Mouse (Mus musculus) limb, embryonic 12.5 days (tissue): Measurements from ENCODE around the gene Usp37. TPM values are rescaled to one million over a fixed set of nuclear protein-coding genes. Genes with fewer than 3 reads are reported as not detected.

Experiments
- ATAC-seq: fragments of 200-750 bp; cut with Nextera tagmentation; 2 replicates; pipeline ENCODE4 v1.8.0; 2017; ENCODE audit warnings: low read depth, moderate TSS enrichment; ENCODE audit not compliant: insufficient number of reproducible peaks, insufficient read depth, low FRiP score, low TSS enrichment
- H3K27ac ChIP-seq: fragments of 300-500 bp; sonication (generic); 2 replicates; pipeline ENCODE4 v1.5.1; 2016; ENCODE audit warnings: mild to moderate bottlenecking, moderate library complexity
- H3K27me3 ChIP-seq: fragments of 300-500 bp; sonication (generic); 2 replicates; pipeline ENCODE4 v1.6.1; 2016; ENCODE audit warnings: mild to moderate bottlenecking, moderate library complexity
- H3K36me3 ChIP-seq: fragments of 300-500 bp; sonication (generic); 2 replicates; pipeline ENCODE4 v1.6.1; 2016; ENCODE audit warnings: mild to moderate bottlenecking, moderate library complexity
- H3K4me1 ChIP-seq: fragments of 300-500 bp; sonication (generic); replicated peaks from 2 replicates; pipeline ENCODE4 v1.6.1; 2016
- H3K4me2 ChIP-seq: fragments of 300-500 bp; sonication (generic); 2 replicates; pipeline ENCODE4 v1.6.1; 2016; ENCODE audit warnings: mild to moderate bottlenecking, moderate library complexity
- H3K4me3 ChIP-seq: fragments of 300-500 bp; sonication (generic); replicated peaks from 2 replicates; pipeline ENCODE4 v1.5.1; 2016; ENCODE audit warnings: mild to moderate bottlenecking
- H3K9ac ChIP-seq: fragments of 300-500 bp; sonication (generic); replicated peaks from 2 replicates; pipeline ENCODE4 v1.6.1; 2016; ENCODE audit warnings: mild to moderate bottlenecking, moderate library complexity
- H3K9me3 ChIP-seq: fragments of 300-500 bp; sonication (generic); 2 replicates; pipeline ENCODE4 v1.6.1; 2016; ENCODE audit warnings: mild to moderate bottlenecking, moderate library complexity
- WGBS: fragments of 180-500 bp; shearing (Covaris S2); methylation state at CpG from one replicate; pipeline ENCODE4 v1.1.7; 2016; 5-methylcytosine and 5-hydroxymethylcytosine counted together
- polyA plus RNA-seq: library from polyadenylated mRNA; unstranded; fragments of >200 nt; fragmentation: Nextera tagmentation; extraction: Ambion mirVana; gene quantifications from 2 replicates; pipeline ENCODE4 v1.2.1, GENCODE M21; 2016

Usp37 gene
- polyA plus RNA-seq, 1 experiment from 2014 or later = 43.2 TPM

DNA sequence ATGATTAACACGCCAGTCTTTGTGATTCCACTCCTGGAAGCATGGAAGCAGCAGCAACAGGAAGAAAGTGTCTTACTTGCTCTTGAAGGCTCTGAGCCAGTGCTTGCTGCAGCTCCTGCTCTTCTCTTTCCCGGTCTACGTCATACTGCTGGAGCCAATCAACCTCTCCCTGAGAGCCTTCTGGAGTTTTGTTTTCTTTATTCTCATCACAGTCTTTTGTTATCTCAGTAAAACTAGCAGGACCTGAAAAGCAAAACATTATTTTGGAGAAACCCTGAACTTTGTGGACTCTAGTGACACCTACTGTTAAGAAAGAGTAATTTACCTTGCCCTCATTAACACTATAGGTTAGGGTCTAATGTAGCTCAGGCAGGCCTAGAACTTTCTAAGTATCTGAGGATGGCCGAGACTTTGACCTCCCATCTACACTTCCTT, 91.5 kb downstream of the Usp37 start:
- WGBS = 76% methylated on average over 4 of the region's 4 CpGs
- no peak overlapping the region for H3K4me2 ChIP-seq
- no peaks in the 10 kb centered on the region for H3K27me3 ChIP-seq
- H3K4me1 ChIP-seq = no peaks in the 10 kb centered on the region
- H3K9me3 ChIP-seq = no peaks in the 10 kb centered on the region
- H3K4me3 ChIP-seq = no peak overlapping the region
- H3K27ac ChIP-seq = no peak overlapping the region
- no peak overlapping the region for H3K9ac ChIP-seq
- ATAC-seq = no peak
- H3K36me3 ChIP-seq = peaks cover 88% of the 10 kb centered on the region

DNA sequence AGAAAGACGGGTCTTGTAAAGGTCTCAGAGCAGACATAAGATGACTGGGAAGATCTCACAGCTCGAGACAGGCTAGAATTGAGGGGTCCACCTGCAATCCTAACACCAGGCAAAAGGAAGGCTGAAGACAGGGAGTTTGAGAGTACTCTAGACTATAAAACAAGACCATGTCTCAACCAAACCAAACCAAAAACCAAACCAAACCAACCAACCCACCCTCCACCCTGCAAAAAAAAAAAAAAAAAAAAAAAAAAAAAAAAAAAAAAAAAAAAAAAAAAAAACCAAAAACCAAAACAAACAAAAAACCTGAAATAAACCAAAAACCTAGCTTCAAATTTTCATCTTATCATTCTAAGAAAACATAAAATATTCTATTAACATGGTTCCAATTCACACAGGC, 99.5 kb downstream of the Usp37 start:
- H3K4me2 ChIP-seq = no peak overlapping the region
- H3K9me3 ChIP-seq = no peaks in the 10 kb centered on the region
- H3K9ac ChIP-seq = no peak overlapping the region
- no peak for ATAC-seq
- no peak overlapping the region for H3K27ac ChIP-seq
- 85% methylated on average over 2 of the region's 2 CpGs for WGBS
- H3K4me1 ChIP-seq = no peaks in the 10 kb centered on the region
- no peaks in the 10 kb centered on the region for H3K27me3 ChIP-seq
- no peak overlapping the region for H3K4me3 ChIP-seq
- peaks cover 80% of the 10 kb centered on the region for H3K36me3 ChIP-seq

DNA sequence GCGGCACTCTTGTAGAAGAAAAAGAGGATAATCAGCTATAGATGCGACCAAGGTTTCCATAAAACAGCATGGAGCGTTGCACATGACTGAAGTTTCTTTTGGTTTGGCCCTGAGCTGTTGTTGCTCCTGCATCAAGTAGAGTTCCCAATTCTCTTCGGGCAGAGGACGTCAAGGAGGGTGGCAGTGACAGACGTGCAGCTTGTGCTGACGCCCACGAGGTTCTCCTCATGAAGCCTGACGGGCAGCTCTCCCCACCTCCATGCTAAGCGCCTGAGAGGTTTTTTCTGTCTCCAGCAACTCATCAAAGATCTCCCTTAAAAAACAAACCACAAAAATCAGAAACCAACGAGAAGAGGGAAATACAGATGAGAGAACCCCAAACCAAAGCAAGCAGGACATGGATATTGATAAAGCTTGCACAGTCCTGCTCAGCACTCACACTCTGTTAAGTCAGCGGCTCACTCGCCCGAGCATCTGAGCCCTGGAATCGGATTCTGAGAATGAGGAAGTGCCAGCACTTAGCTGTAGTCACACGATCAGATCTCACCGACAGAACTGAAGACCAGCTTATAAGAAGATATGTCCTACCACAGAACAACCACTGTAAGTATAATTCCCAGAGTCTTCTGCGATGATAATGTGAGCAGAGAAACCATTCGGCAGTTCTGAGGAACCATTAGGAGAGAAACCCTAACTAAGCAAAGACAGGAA, 104.8 kb downstream of the Usp37 start:
- Histone ChIP-seq H3K27me3 (no peaks in the 10 kb centered on the region), H3K4me2 (no peak overlapping the region), H3K36me3 (peaks cover 86% of the 10 kb centered on the region), H3K4me3 (no peak overlapping the region), H3K9me3 (no peaks in the 10 kb centered on the region), H3K9ac (no peak overlapping the region), H3K4me1 (no peaks in the 10 kb centered on the region), H3K27ac (no peak overlapping the region)
- ATAC-seq = no peak
- WGBS = 91% methylated on average over 19 of the region's 19 CpGs

DNA sequence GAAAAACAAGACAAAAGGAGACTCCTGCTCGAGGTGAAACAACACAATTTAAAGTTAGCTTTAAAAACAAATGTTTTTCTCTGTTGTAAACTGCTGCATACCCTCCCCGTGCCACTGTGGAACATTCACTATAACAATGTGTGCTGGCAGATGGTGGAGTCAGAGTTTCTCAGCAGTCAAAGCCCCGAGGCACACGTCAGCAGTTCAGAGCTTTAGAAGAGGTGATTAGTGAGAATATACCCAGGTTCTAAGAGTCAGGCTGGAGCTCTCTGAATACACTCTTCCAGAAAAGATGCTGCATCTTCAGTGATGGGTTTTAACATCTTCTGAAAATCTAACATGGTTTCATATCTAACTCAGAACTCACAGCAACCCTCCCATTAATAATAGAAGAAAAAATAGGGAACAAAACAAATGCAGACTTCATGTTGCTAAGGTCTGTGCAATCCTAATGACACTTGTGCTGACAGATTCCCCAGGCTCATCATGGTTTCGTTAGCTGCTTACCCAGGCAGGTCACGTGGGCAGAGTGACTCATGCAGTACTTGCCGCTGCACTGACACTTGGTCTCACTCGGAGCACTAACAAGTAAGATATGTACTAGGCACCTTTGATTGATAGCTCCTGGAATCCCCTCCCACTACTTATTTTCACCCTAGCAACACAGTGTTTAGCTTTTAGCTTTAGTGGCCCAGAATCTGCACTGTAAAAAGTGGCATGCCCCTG, 106.2 kb downstream of the Usp37 start:
- no peaks in the 10 kb centered on the region for H3K9me3 ChIP-seq
- no peak overlapping the region for H3K4me2 ChIP-seq
- H3K4me1 ChIP-seq = no peaks in the 10 kb centered on the region
- H3K27me3 ChIP-seq = no peaks in the 10 kb centered on the region
- H3K27ac ChIP-seq = no peak overlapping the region
- H3K9ac ChIP-seq = no peak overlapping the region
- 77% methylated on average over 8 of the region's 8 CpGs for WGBS
- H3K4me3 ChIP-seq = no peak overlapping the region
- H3K36me3 ChIP-seq = peaks cover 86% of the 10 kb centered on the region
- ATAC-seq = no peak

DNA sequence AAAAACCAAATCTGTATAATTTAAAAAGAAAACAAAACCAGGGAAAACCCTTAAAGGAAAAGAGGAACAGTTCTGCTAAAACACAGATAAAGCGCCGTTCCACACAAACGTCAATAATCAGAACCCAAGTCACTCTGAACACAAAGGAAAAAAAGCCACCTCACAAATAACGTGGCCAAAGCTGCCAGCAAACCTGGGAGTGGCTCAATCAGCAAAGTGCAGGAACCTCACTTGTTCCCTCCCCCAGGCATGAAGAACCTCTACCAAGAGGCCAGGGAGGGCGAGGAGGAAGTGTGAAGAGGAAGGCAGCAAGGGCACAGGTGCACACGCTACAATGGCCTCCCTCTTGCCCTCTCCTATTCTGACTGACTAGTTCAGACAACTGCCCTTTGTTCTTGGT, 108.5 kb downstream of the Usp37 start:
- Histone ChIP-seq H3K27ac (no peak overlapping the region), H3K36me3 (peaks cover 70% of the 10 kb centered on the region), H3K9me3 (no peaks in the 10 kb centered on the region), H3K4me3 (no peak overlapping the region), H3K4me2 (no peak overlapping the region), H3K27me3 (no peaks in the 10 kb centered on the region), H3K9ac (no peak overlapping the region), H3K4me1 (no peaks in the 10 kb centered on the region)
- ATAC-seq = no peak
- 92% methylated on average over 6 of the region's 6 CpGs for WGBS

DNA sequence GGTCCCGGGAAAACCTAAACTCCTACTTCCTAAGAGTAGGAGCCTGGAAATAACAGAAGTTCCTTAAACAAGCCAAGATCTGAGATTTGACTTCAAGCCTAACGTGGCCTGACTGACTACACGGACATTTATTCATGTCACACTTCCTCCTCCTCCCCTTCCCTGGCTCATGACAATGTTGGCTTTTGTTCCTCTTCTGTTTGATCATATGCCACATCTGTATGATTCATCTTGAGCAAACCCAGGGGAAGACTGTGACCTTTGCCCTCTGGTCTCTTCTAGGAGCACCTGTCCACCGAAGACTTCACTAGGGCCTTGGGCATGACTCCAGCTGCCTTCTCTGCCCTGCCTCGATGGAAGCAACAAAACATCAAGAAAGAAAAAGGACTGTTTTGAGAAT, 109.5 kb downstream of the Usp37 start:
- 74% methylated on average over 5 of the region's 5 CpGs for WGBS

DNA sequence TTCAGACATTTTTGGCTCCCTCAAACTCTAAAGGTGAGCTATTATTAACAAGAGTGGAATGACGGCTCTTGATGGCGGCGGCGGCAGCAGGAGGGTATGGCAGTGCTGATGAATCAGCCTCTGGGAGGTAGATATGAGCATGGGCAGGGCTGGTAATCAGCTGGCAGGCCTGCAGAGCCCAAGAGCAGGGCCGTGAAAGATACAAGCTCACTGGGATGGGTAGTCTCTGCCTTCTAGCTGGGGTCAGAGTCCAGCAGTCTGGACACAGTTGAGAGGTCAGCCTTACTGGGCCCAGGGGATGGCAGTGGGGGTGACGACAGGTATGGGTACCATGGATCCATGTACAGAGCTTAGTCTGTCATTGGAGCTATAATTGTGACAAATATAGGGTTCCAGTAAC, 110.9 kb downstream of the Usp37 start:
- Histone ChIP-seq H3K4me3 (no peak overlapping the region), H3K27ac (no peak overlapping the region), H3K9me3 (no peaks in the 10 kb centered on the region), H3K4me1 (no peaks in the 10 kb centered on the region), H3K36me3 (peaks cover 48% of the 10 kb centered on the region), H3K4me2 (no peak overlapping the region), H3K9ac (no peak overlapping the region), H3K27me3 (no peaks in the 10 kb centered on the region)
- ATAC-seq = no peak
- WGBS = 82% methylated on average over 6 of the region's 6 CpGs

More for the DNA sequence above, 109.5 kb downstream of the Usp37 start:
- Histone ChIP-seq H3K4me1 (no peaks in the 10 kb centered on the region), H3K4me2 (no peak overlapping the region), H3K9me3 (no peaks in the 10 kb centered on the region), H3K4me3 (no peak overlapping the region), H3K27me3 (no peaks in the 10 kb centered on the region), H3K9ac (no peak overlapping the region), H3K27ac (no peak overlapping the region), H3K36me3 (peaks cover 61% of the 10 kb centered on the region)
- ATAC-seq = no peak

DNA sequence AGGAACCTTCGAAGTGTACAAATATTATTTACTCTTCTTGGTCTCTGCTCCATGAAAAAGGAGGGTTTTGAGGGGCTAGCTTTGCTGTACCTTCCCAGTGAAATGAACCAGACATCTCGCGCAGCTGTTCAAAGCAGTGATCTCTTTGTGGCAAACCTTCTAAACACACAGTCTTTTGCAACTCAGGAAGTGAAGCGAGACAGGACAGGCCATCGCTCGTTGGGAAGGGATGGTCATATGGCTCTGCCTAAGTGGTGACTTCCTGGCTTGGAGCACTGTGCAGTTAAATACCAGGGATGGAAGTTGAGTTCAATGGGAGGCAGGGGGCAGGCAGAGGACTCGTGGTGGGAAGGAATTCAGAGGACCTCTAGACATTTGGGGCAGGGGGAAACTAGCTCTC, 118.2 kb downstream of the Usp37 start:
- Histone ChIP-seq H3K9me3 (no peaks in the 10 kb centered on the region), H3K36me3 (no peaks in the 10 kb centered on the region), H3K27me3 (no peaks in the 10 kb centered on the region), H3K4me3 (no peak overlapping the region), H3K4me1 (no peaks in the 10 kb centered on the region), H3K27ac (no peak overlapping the region), H3K9ac (no peak overlapping the region), H3K4me2 (no peak overlapping the region)
- 71% methylated on average over 7 of the region's 7 CpGs for WGBS
- no peak for ATAC-seq

DNA sequence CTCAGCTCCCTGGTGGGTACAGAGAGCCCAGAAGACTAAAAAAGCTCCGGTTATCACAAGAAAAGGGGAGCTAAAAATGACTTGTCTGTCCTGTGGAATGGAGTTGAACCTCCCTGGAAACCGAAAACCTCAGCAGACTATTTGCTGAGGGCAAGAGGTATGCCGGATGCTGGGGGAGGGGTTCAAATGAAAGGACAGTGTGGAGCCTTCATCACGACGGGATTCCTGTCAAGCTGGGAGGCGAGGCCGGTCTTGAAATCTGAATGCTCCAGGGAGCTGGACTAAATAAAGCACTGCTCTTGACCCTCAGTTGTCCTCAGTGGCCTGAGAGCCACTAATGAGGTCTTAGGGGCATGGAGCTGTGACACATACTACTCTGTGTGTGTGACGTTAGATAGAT, 120.9 kb downstream of the Usp37 start:
- no peak overlapping the region for H3K9ac ChIP-seq
- H3K4me3 ChIP-seq = no peak overlapping the region
- no peaks in the 10 kb centered on the region for H3K4me1 ChIP-seq
- no peak overlapping the region for H3K27ac ChIP-seq
- no peaks in the 10 kb centered on the region for H3K9me3 ChIP-seq
- no peak for ATAC-seq
- WGBS = 51% methylated on average over 8 of the region's 8 CpGs
- H3K27me3 ChIP-seq = no peaks in the 10 kb centered on the region
- no peaks in the 10 kb centered on the region for H3K36me3 ChIP-seq
- no peak overlapping the region for H3K4me2 ChIP-seq

DNA sequence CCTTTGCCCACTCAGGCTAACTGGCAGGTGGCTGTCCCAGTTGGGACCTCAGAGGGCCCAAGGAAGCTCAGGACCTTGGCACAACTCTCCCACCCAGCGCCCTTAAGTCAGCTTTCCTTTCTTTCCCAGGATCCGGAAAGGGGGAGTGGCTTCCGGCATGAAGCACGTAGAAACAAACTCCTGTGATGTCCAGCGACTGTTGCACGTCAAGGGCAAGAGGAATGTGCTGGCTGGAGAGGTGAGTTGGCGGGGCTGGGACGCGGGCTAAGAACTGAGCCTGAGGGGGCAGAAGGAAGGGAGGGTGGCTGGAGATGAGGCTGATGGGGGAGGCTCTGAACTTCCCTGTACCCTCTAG, 124.7 kb downstream of the Usp37 start:
- no peaks in the 10 kb centered on the region for H3K9me3 ChIP-seq
- no peaks in the 10 kb centered on the region for H3K4me1 ChIP-seq
- H3K4me3 ChIP-seq = no peak overlapping the region
- H3K36me3 ChIP-seq = no peaks in the 10 kb centered on the region
- no peak overlapping the region for H3K4me2 ChIP-seq
- H3K9ac ChIP-seq = no peak overlapping the region
- H3K27me3 ChIP-seq = no peaks in the 10 kb centered on the region
- no peak for ATAC-seq
- no peak overlapping the region for H3K27ac ChIP-seq
- WGBS = 68% methylated on average over 9 of the region's 9 CpGs

DNA sequence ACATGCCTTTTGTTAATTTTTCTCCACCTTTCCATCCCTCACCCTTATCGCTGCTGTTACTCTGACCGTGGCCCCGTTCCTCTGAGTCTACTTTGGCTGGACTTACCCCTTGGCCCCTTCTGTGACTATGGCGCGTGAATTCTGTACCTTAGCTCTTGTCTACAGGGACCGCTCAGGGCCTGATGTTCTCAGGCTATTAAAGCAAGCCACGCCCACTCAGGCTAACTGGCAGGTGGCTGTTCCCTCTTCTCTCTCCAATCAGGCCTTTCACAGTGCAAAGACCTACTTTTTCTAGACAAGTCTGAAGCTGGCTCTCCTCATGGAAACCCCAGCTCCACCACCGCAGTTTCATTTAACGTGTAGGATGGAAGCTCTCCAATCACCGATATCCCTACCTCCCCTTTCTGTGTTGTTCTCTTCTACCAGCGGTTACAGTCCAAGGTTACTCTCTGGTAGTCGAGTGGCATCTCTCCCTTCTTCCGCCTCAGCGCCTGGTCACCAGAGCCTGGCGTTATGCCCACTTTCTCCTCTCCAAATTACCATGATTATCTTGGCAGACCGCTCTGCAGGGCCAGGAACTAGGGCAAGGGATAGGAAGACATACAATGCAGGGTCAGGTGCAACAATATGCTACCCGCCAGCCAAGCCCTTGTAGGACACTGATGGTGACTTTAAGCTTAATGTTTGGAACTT, 125.2 kb downstream of the Usp37 start:
- Histone ChIP-seq H3K27me3 (no peaks in the 10 kb centered on the region), H3K4me3 (no peak overlapping the region), H3K4me1 (no peaks in the 10 kb centered on the region), H3K36me3 (no peaks in the 10 kb centered on the region), H3K4me2 (no peak overlapping the region), H3K27ac (no peak overlapping the region), H3K9me3 (no peaks in the 10 kb centered on the region), H3K9ac (no peak overlapping the region)
- no peak for ATAC-seq
- WGBS = 76% methylated on average over 17 of the region's 17 CpGs
